Mouse (Mus musculus): Measurements from ENCODE around the gene Pcx.
A peak's percentile ranks its signal among the peaks of the same experiment; 100 is the strongest.

Gene Pcx

GRCm38 (mm10) chr19:4624406-4625178, 114.3 kb downstream of the Pcx start:
- DNase-seq, result no peak

GRCm38 (mm10) chr19:4625179-4625828, 115.0 kb downstream of the Pcx start, which contains the start of gene Rce1:
TSS of gene Rce1 (minus strand) at chr19:4625641.
- peak; percentile 93 for DNase-seq

DNA sequence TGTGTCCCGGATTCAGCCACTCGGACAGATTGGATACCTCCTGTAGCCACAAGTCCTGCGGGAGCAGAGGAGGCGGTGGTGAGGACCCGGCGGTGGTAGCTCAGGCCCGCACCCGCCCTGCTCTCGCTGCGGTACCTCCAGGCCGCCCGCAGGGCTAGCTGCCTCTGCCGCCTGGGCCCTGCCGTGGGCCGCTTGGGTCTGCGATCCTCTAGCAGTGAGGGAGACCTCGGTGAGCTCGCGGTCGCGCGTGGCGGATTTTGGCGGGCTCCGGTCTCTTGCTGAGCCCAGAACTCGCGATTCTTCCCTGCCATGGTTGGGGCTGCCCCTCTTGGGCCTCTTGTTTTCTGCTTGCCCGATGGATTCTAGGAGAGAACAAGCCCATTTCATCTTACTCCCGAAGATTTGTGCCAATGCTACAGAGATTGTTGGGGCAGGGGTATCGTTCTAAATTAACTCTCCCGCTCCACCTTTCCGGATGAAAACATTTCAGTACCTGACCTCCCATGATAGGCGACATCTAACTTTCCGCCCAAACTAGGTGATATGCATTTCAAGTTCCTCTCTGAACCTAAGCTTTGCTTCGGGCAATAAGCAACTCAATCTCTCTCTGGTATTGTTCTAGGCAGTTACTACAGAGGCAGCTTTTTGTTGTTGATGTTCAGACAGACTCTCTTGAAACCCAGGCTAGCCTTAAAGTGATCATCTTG, 115.7 kb downstream of the Pcx start:
- no peak for DNase-seq

DNA sequence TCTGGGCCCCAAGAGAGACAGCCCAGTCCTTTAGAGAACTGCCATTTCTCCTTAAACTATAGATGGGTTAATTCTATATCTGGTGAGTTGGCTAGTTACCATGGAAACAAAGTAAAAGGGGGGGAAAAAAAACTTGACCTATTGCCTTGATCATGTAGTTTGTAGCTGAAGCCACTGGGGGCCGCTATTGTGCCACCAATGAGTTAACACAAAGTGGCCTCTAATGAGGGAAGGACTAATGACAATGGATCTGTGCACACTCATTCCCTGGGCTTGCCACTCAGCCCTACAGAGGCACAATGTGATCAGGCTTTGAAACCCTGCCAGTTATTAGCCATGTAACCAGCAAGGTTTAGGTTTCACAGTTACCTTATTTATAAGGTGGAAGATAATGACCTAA, 118.5 kb downstream of the Pcx start:
- peak in 1 of 2 experiments; percentile 77 for DNase-seq

- DNase-seq, result no peak
Measured at GRCm38 (mm10) chr19:4635986-4636385, 125.7 kb downstream of the Pcx start.

- no peak for DNase-seq
Measured at GRCm38 (mm10) chr19:4644271-4644670, 134.0 kb downstream of the Pcx start.

GRCm38 (mm10) chr19:4646917-4647492, 136.7 kb downstream of the Pcx start:
- DNase-seq, result no peak

DNA sequence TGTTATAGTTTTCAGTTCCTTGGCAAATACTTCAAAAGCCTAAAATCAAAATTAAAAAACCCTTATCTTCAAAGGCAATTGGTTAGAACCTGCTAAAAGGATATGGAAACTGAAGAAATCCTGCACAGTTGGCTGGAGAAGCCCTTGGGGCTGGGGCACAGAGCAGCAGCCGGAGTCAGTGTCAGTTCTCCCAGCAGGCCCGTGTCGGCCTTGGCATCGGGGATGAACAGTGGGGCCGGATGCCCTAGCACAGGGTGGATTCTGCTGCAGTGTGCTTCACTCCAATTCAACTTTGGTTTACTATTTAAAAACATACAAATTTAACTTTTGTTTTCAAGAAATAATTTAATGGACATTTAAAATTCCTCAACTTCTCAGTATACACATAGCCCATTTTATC, 147.9 kb downstream of the Pcx start:
- no peak for DNase-seq

- DNase-seq, result no peak
Measured at GRCm38 (mm10) chr19:4666815-4667214, 156.5 kb downstream of the Pcx start.

GRCm38 (mm10) chr19:4670776-4671175, 160.5 kb downstream of the Pcx start:
- DNase-seq, result no peak

Data from lung, postnatal 4 days (tissue).